Mouse (Mus musculus) olfactory bulb, adult 2 months (tissue): Measurements from ENCODE around the gene Hnf4a.

Experiments
- CTCF ChIP-seq: fragments of 200-500 bp; IDR thresholded peaks from 2 replicates; pipeline ENCODE4 v1.5.1; 2012; ENCODE audit warnings: low read depth, mild to moderate bottlenecking, low read length, moderate library complexity; ENCODE audit not compliant: insufficient read depth
- POLR2A ChIP-seq: fragments of 200-500 bp; IDR thresholded peaks from 2 replicates; pipeline ENCODE4 v1.6.1; 2012; ENCODE audit warnings: mild to moderate bottlenecking, low read depth, low read length, moderate library complexity; ENCODE audit not compliant: insufficient read depth

DNA sequence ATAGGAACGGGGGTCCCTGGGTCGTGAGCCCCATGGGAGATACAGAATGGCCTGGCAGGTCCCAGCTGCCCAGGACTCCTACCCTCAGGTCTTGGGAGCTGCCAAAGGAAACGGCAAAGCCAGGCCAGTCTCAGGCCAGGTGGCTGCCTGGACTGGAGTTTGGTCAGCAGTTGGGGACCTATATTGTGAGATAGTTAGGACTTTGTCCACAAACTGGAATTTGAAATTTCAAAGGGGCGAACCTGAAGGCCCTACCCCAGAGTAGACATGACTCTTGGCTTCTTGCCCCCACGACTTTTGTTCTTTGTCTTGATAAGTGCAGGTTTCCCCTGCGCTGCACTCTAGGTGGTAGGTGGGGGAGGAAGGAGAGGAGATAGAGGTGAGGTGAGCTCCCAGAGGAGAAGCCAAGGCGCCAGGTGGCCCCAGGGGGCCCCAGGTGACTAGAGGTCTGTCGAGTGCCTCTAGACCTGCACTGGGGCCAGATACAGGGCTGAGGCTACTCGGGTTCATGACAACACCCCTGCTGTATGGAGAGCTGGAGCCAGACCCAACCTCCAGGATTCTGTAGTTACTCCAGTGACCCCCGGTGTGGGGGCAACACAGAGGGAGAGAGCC is 35.1 kb downstream of the Hnf4a start:
- TF ChIP-seq CTCF (no peak), POLR2A (no peak)
